Mouse (Mus musculus): ENCODE measurements around the gene Stac. TPM values are rescaled to one million over a fixed set of nuclear protein-coding genes. Genes with fewer than 3 reads are reported as not detected.

The Stac gene
- polyA plus RNA-seq, 1 experiment from 2014 or later, result 2.3 TPM

DNA sequence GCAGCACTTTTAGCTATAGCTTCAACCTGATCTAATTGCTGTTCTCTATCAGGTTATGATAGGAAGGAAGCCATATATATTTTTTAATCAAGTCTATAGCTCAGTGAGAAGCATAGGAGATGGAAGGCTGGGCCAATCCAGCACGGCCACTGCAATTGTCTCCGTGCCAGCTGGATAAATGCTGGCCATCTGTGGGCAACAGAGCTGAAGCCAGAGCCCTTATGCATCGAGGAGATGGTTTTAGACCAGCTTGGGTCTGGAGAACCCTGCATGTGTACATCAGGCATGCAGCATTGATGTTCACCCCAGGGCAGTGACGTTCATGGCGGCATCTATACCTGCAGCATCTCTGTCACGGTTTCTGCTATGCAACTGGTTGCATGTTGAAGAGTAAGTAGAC lies 20.3 kb downstream of the Stac start:
- ATAC-seq (replicated peaks; ENCODE audit: low FRiP score, low read depth), result no peak
- no peaks in the 10 kb centered on the region for H3K4me1 ChIP-seq (replicated peaks; ENCODE audit: insufficient read depth, low read length)
- no peak overlapping the region for H3K4me3 ChIP-seq (replicated peaks; ENCODE audit: low read depth, low read length)
- no peaks in the 10 kb centered on the region for H3K9me3 ChIP-seq (replicated peaks; ENCODE audit: low read length)
- no peak overlapping the region for H3K9ac ChIP-seq (ENCODE audit: low read depth, low read length)
- H3K36me3 ChIP-seq (ENCODE audit: insufficient read depth, low read length), result no peaks in the 10 kb centered on the region
- WGBS, result 84% methylated on average over 6 of the region's 6 CpGs
- no peak for TF ChIP-seq CTCF (IDR thresholded peaks at IDR 0.05; ENCODE audit: low read depth)
- no peak overlapping the region for H3K27ac ChIP-seq
- no peaks in the 10 kb centered on the region for H3K27me3 ChIP-seq (ENCODE audit: insufficient read depth, low read length)
- no peak for DNase-seq (ENCODE audit: low spot score)
- H3K4me2 ChIP-seq (ENCODE audit: low read length), result no peak overlapping the region

DNA sequence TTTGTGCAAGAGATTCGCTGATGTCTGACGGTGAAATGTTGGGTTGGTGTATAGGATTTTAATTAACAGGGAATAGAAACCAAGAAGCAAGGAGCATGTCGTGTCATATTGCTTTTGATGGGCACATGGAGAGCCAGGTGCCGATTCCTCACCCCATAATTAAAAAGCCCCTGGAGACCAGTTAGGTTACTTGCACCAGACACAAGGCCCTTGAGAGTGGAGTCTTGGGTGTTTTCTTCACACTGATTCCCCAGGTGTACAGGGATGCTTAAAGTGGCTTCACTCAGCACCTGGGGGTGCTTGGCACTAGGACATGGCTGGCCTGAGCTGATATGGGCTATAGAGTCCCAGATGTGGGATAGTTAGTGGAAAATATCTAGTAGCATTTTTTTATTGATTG lies 35.1 kb downstream of the Stac start:
- Histone ChIP-seq H3K27me3 (ENCODE audit: insufficient read depth, low read length) (no peaks in the 10 kb centered on the region), H3K36me3 (ENCODE audit: insufficient read depth, low read length) (no peaks in the 10 kb centered on the region), H3K27ac (no peak overlapping the region), H3K4me1 (replicated peaks; ENCODE audit: insufficient read depth, low read length) (no peaks in the 10 kb centered on the region), H3K9ac (ENCODE audit: low read depth, low read length) (no peak overlapping the region), H3K9me3 (replicated peaks; ENCODE audit: low read length) (no peaks in the 10 kb centered on the region), H3K4me3 (replicated peaks; ENCODE audit: low read depth, low read length) (no peak overlapping the region), H3K4me2 (ENCODE audit: low read length) (no peak overlapping the region)
- no peak for DNase-seq (ENCODE audit: low spot score)
- no peak for TF ChIP-seq CTCF (IDR thresholded peaks at IDR 0.05; ENCODE audit: low read depth)
- WGBS, result 62% methylated on average over 4 of the region's 4 CpGs
- ATAC-seq (replicated peaks; ENCODE audit: low FRiP score, low read depth), result no peak

DNA sequence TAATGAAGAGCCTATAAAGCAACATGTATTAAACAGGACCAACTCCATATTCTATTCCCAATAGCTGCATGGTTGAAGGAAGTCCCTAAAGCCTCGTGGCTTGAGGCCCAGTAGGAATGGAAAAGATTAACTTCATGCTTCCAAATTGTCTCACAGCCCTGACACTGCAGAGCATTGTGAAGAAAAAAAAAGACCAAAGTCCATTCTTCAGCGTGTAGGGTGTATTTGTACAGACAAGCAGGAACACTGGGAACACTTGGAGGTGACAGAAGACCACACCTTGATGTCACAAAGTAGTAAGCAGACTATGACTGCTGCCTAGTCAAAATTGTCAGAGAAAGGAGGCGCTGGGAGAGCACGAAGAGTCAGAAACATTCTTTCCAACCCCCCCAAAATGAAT lies 45.9 kb downstream of the Stac start:
- DNase-seq (ENCODE audit: low spot score) (no peak), ATAC-seq (replicated peaks; ENCODE audit: low FRiP score, low read depth) (no peak)
- WGBS, result 69% methylated on average over 4 of the region's 4 CpGs
- TF ChIP-seq CTCF (IDR thresholded peaks at IDR 0.05; ENCODE audit: low read depth), result no peak
- Histone ChIP-seq H3K4me1 (replicated peaks; ENCODE audit: insufficient read depth, low read length) (no peaks in the 10 kb centered on the region), H3K4me2 (ENCODE audit: low read length) (no peak overlapping the region), H3K4me3 (replicated peaks; ENCODE audit: low read depth, low read length) (no peak overlapping the region), H3K27ac (no peak overlapping the region), H3K27me3 (ENCODE audit: insufficient read depth, low read length) (no peaks in the 10 kb centered on the region), H3K36me3 (ENCODE audit: insufficient read depth, low read length) (no peaks in the 10 kb centered on the region), H3K9me3 (replicated peaks; ENCODE audit: low read length) (no peaks in the 10 kb centered on the region), H3K9ac (ENCODE audit: low read depth, low read length) (no peak overlapping the region)

DNA sequence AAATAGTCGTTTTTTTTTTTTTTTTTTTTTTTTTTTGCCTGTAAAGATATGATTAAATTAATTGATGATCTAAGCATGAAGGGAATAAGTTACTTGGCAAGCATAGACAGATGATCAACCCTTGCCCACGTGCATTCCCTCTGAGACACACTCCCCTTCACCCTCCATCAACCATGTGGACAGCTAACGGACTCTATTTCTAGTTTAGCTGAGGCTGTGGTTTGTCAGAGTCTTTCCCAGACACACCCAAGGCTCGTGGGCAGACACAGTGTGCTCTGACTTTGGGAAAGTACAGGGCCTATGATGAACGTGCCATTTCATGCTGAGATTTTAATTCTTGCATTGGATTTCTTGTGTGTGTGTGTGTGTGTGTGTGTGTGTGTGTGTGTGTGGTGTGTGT lies 46.8 kb downstream of the Stac start:
- 47% methylated on average over 5 of the region's 5 CpGs for WGBS
- Histone ChIP-seq H3K4me2 (ENCODE audit: low read length) (no peak overlapping the region), H3K9ac (ENCODE audit: low read depth, low read length) (no peak overlapping the region), H3K27ac (no peak overlapping the region), H3K9me3 (replicated peaks; ENCODE audit: low read length) (no peaks in the 10 kb centered on the region), H3K4me3 (replicated peaks; ENCODE audit: low read depth, low read length) (no peak overlapping the region), H3K27me3 (ENCODE audit: insufficient read depth, low read length) (no peaks in the 10 kb centered on the region), H3K36me3 (ENCODE audit: insufficient read depth, low read length) (no peaks in the 10 kb centered on the region), H3K4me1 (replicated peaks; ENCODE audit: insufficient read depth, low read length) (no peaks in the 10 kb centered on the region)
- no peak for DNase-seq (ENCODE audit: low spot score)
- no peak for TF ChIP-seq CTCF (IDR thresholded peaks at IDR 0.05; ENCODE audit: low read depth)
- ATAC-seq (replicated peaks; ENCODE audit: low FRiP score, low read depth), result no peak

DNA sequence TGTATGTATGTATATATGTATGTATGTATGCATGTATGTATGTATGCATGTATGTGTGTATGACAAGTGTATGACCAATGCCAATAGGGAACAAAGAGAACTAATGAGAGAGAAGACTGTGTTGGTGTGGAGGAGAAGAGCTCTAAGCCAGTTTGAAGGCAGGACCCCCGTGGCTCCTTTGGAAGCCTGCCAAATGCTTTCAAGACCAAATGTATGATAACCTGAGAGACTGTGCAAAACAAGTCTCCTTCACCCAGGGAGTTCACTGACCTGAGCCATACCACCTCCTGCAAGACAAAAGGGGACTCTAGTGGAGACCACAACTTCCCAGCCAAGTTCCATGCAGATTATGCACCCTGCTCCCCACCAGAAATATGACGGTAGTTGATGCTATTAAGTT lies 52.5 kb downstream of the Stac start:
- Histone ChIP-seq H3K4me3 (replicated peaks; ENCODE audit: low read depth, low read length) (no peak overlapping the region), H3K27ac (no peak overlapping the region), H3K9ac (ENCODE audit: low read depth, low read length) (no peak overlapping the region), H3K9me3 (replicated peaks; ENCODE audit: low read length) (no peaks in the 10 kb centered on the region), H3K4me1 (replicated peaks; ENCODE audit: insufficient read depth, low read length) (no peaks in the 10 kb centered on the region), H3K4me2 (ENCODE audit: low read length) (no peak overlapping the region), H3K27me3 (ENCODE audit: insufficient read depth, low read length) (no peaks in the 10 kb centered on the region), H3K36me3 (ENCODE audit: insufficient read depth, low read length) (no peaks in the 10 kb centered on the region)
- no peak for DNase-seq (ENCODE audit: low spot score)
- WGBS, result 48% methylated on average over 2 of the region's 2 CpGs
- ATAC-seq (replicated peaks; ENCODE audit: low FRiP score, low read depth), result no peak
- TF ChIP-seq CTCF (IDR thresholded peaks at IDR 0.05; ENCODE audit: low read depth), result no peak

DNA sequence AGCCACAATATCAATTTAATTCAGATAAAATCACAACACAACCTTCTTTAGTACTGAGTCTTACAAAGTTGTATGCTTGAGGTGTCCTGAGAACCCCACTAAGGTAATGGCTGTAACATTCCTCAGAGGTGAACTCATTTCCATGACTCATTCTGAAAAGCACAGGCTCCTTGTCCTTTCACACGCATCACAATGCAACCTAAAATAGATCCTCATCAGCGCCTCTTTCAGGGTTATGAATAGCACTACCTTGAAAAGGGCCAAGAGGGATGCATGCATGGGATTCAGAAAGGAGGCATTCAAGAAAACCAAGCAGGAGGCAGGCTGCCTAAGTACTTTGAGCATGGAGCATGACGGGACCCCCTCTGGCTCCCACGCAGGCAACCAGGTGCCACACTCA lies 57.3 kb downstream of the Stac start:
- ATAC-seq (replicated peaks; ENCODE audit: low FRiP score, low read depth) (peak; percentile 46; the same call in 1 of the 2 replicates), DNase-seq (ENCODE audit: low spot score) (no peak)
- H3K4me3 ChIP-seq (replicated peaks; ENCODE audit: low read depth, low read length), result no peak overlapping the region
- no peaks in the 10 kb centered on the region for H3K9me3 ChIP-seq (replicated peaks; ENCODE audit: low read length)
- 67% methylated on average over 4 of the region's 4 CpGs for WGBS
- no peak overlapping the region for H3K27ac ChIP-seq
- H3K36me3 ChIP-seq (ENCODE audit: insufficient read depth, low read length), result no peaks in the 10 kb centered on the region
- no peaks in the 10 kb centered on the region for H3K4me1 ChIP-seq (replicated peaks; ENCODE audit: insufficient read depth, low read length)
- H3K4me2 ChIP-seq (ENCODE audit: low read length), result no peak overlapping the region
- no peak overlapping the region for H3K9ac ChIP-seq (ENCODE audit: low read depth, low read length)
- no peaks in the 10 kb centered on the region for H3K27me3 ChIP-seq (ENCODE audit: insufficient read depth, low read length)
- TF ChIP-seq CTCF (IDR thresholded peaks at IDR 0.05; ENCODE audit: low read depth), result no peak

DNA sequence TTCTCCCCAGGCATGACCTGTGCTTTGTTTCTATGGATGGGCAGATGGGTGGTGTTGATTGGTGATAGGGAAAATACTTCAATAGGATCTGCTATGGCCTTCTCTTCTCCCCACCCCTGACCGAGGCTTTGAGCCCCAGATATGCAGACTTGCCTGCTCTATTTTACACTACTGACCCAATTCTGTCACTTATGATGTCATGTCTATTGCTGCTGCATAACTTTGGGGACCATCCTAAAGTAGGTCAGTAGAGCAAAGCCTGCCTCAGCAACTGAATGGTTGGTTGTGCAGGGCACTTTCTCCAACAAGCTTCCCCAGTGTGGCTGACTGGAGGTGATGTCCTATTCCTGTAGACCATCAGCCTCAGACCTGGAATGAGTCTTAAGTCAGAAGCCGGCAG lies 69.0 kb downstream of the Stac start:
- no peak overlapping the region for H3K4me2 ChIP-seq (ENCODE audit: low read length)
- TF ChIP-seq CTCF (IDR thresholded peaks at IDR 0.05; ENCODE audit: low read depth), result no peak
- H3K27me3 ChIP-seq (ENCODE audit: insufficient read depth, low read length), result no peaks in the 10 kb centered on the region
- no peak overlapping the region for H3K4me3 ChIP-seq (replicated peaks; ENCODE audit: low read depth, low read length)
- ATAC-seq (replicated peaks; ENCODE audit: low FRiP score, low read depth) (no peak), DNase-seq (ENCODE audit: low spot score) (no peak)
- H3K9me3 ChIP-seq (replicated peaks; ENCODE audit: low read length), result no peaks in the 10 kb centered on the region
- WGBS, result 88% methylated on average over 2 of the region's 2 CpGs
- no peak overlapping the region for H3K27ac ChIP-seq
- no peaks in the 10 kb centered on the region for H3K36me3 ChIP-seq (ENCODE audit: insufficient read depth, low read length)
- no peak overlapping the region for H3K9ac ChIP-seq (ENCODE audit: low read depth, low read length)
- H3K4me1 ChIP-seq (replicated peaks; ENCODE audit: insufficient read depth, low read length), result no peaks in the 10 kb centered on the region

Measured in kidney, postnatal 0 days (tissue).